Mouse (Mus musculus): ENCODE data around the gene N4bp2l1. TPM values are rescaled to one million over a fixed set of nuclear protein-coding genes. Genes with fewer than 3 reads are reported as not detected.

N4bp2l1 gene
- total RNA-seq, 1 experiment = 0.80 TPM

DNA sequence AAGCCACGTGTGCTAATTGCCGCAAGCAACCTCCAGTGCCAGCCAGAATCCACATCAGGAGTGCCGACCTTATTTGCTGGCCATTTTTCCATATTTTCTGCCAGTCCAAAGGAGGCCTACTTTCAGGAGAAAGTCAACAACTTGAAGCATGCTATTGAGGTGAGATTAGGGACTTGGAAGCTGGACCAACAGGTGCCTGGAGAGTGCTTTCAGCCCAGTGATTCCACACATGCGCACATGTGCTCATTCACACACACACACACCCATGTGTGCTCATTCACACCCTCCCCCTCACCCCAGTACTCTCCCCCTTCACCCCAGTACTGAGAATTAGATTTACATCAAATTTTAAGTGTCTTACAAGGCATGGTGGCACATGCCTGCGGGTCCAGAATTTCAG is 30.0 kb downstream of the N4bp2l1 start:
- H3K36me3 ChIP-seq (ENCODE audit: control insufficient read depth, insufficient read depth, low read length, poor library complexity, severe bottlenecking) = peaks cover 30% of the 10 kb centered on the region

DNA sequence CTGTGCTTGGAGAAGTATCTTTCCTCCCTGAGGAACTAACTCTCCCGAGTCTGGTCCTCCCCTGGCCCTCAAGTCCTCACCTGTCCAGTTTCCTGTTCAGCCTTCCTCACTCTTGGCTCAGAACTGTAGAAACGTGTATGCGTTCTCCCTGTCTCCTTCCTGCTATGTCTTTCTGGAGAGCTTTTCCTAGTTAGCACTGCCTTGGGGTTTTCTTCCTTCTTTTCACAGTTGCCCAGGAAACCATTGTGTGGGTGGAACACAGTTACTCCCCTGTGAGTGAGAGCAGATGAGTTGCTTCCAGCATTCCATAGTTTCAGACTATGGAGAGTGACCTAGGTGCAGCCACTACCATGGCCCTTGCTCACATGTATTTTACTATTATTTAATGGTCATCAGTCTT is 30.8 kb downstream of the N4bp2l1 start:
- Histone ChIP-seq H3K9ac (ENCODE audit: insufficient read depth, low read depth, low read length, poor library complexity, severe bottlenecking) (no peak overlapping the region), H3K4me3 (ENCODE audit: insufficient read depth in 1 of 2, low read depth in 1 of 2, low read length in 2 of 2, poor library complexity in 1 of 2, severe bottlenecking in 1 of 2) (no peak overlapping the region), H3K36me3 (ENCODE audit: control insufficient read depth, insufficient read depth, low read length, poor library complexity, severe bottlenecking) (peaks cover 37% of the 10 kb centered on the region), H3K4me1 (ENCODE audit: control insufficient read depth in 2 of 2, insufficient read depth in 2 of 2, low read length in 2 of 2, poor library complexity in 1 of 2) (no peaks in the 10 kb centered on the region), H3K27ac (ENCODE audit: insufficient read depth, low read depth, low read length, poor library complexity, severe bottlenecking) (no peak overlapping the region), H3K9me3 (ENCODE audit: control insufficient read depth, insufficient read depth, low read depth, low read length) (no peaks in the 10 kb centered on the region)
- in situ Hi-C loops (cut with MboI; ENCODE audit: low sequenced_read_pairs in 2 of 2, unreplicated experiment in 2 of 2) = no loop called here
- no peak for TF ChIP-seq ZNF384 (IDR thresholded peaks at IDR 0.05; ENCODE audit: low read depth, low read length)
- no peak for TF ChIP-seq HCFC1 (IDR thresholded peaks at IDR 0.05; ENCODE audit: borderline replicate concordance, insufficient read depth, low read length)
- no peak for TF ChIP-seq ZC3H11A (IDR thresholded peaks at IDR 0.05; ENCODE audit: borderline replicate concordance, low read depth, low read length)
- DNase-seq (ENCODE audit: low read depth, low spot score) = no peak

More for the DNA sequence above, 30.0 kb downstream of the N4bp2l1 start:
- H3K9ac ChIP-seq (ENCODE audit: insufficient read depth, low read depth, low read length, poor library complexity, severe bottlenecking) = no peak overlapping the region
- H3K27ac ChIP-seq (ENCODE audit: insufficient read depth, low read depth, low read length, poor library complexity, severe bottlenecking) = no peak overlapping the region
- H3K4me1 ChIP-seq (ENCODE audit: control insufficient read depth in 2 of 2, insufficient read depth in 2 of 2, low read length in 2 of 2, poor library complexity in 1 of 2) = no peaks in the 10 kb centered on the region
- in situ Hi-C loops (cut with MboI; ENCODE audit: low sequenced_read_pairs in 2 of 2, unreplicated experiment in 2 of 2) = no loop called here
- no peak for DNase-seq (ENCODE audit: low read depth, low spot score)
- no peak for TF ChIP-seq ZNF384 (IDR thresholded peaks at IDR 0.05; ENCODE audit: low read depth, low read length)
- TF ChIP-seq ZC3H11A (IDR thresholded peaks at IDR 0.05; ENCODE audit: borderline replicate concordance, low read depth, low read length) = no peak
- no peak for TF ChIP-seq CHD2 (IDR thresholded peaks at IDR 0.05; ENCODE audit: low read depth, low read length)
- no peak for TF ChIP-seq MAFK (IDR thresholded peaks at IDR 0.05; ENCODE audit: insufficient read depth, low read depth, low read length)
- TF ChIP-seq HCFC1 (IDR thresholded peaks at IDR 0.05; ENCODE audit: borderline replicate concordance, insufficient read depth, low read length) = no peak
- H3K9me3 ChIP-seq (ENCODE audit: control insufficient read depth, insufficient read depth, low read depth, low read length) = no peaks in the 10 kb centered on the region
- no peak overlapping the region for H3K4me3 ChIP-seq (ENCODE audit: insufficient read depth in 1 of 2, low read depth in 1 of 2, low read length in 2 of 2, poor library complexity in 1 of 2, severe bottlenecking in 1 of 2)

DNA sequence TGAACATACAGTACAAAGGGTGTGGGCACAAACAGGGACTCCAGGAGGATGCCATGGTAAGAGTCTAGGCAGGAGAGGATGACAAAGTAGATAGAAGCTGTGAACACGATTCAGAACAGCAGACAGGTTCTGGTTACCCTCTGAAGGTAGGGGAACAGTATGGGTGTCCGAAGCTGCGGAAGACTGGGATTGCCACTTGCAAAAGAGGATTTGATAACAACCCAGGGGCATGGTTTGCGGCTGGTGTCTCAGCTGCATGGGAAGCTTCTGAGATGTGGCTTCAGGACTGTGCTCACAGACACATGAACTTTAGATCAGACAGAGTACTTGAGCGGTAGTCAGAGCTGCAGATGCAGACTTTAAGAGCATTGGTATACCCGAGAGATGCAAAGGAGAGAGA is 32.6 kb downstream of the N4bp2l1 start:
- in situ Hi-C loops (cut with MboI; ENCODE audit: low sequenced_read_pairs in 2 of 2, unreplicated experiment in 2 of 2) = no loop called here
- no peak for DNase-seq (ENCODE audit: low read depth, low spot score)

DNA sequence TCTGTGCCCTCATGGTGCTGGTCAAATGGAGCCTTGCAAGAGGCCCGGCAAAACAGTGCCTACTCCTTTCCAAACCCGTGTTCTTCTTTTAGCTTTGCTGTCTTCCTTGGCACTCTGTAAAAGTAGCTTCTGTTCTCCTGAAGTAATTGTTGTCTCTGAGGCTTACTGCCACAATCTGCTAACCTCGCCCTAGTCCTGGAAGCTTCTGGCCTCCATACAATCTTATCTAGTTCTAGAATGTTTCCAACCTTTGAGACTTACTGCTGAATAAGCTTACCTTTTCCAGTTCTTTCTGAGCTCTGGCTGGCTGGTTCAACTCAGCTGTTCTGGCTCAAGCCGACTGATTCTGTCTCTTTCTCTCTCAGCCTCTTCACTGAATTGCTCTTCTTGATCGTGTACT is 35.2 kb downstream of the N4bp2l1 start:
- in situ Hi-C loops (cut with MboI; ENCODE audit: low sequenced_read_pairs in 2 of 2, unreplicated experiment in 2 of 2) = no loop called here
- TF ChIP-seq HCFC1 (IDR thresholded peaks at IDR 0.05; ENCODE audit: borderline replicate concordance, insufficient read depth, low read length) (no peak), ZNF384 (IDR thresholded peaks at IDR 0.05; ENCODE audit: low read depth, low read length) (no peak)
- no peak overlapping the region for H3K9ac ChIP-seq (ENCODE audit: insufficient read depth, low read depth, low read length, poor library complexity, severe bottlenecking)
- H3K27ac ChIP-seq (ENCODE audit: insufficient read depth, low read depth, low read length, poor library complexity, severe bottlenecking) = no peak overlapping the region
- DNase-seq (ENCODE audit: low read depth, low spot score) = no peak
- H3K36me3 ChIP-seq (ENCODE audit: control insufficient read depth, insufficient read depth, low read length, poor library complexity, severe bottlenecking) = peaks cover 30% of the 10 kb centered on the region
- no peaks in the 10 kb centered on the region for H3K4me1 ChIP-seq (ENCODE audit: control insufficient read depth in 2 of 2, insufficient read depth in 2 of 2, low read length in 2 of 2, poor library complexity in 1 of 2)
- no peaks in the 10 kb centered on the region for H3K9me3 ChIP-seq (ENCODE audit: control insufficient read depth, insufficient read depth, low read depth, low read length)
- no peak overlapping the region for H3K4me3 ChIP-seq (ENCODE audit: insufficient read depth in 1 of 2, low read depth in 1 of 2, low read length in 2 of 2, poor library complexity in 1 of 2, severe bottlenecking in 1 of 2)

More for the DNA sequence above, 32.6 kb downstream of the N4bp2l1 start:
- H3K4me3 ChIP-seq (ENCODE audit: insufficient read depth in 1 of 2, low read depth in 1 of 2, low read length in 2 of 2, poor library complexity in 1 of 2, severe bottlenecking in 1 of 2) = no peak overlapping the region
- H3K9me3 ChIP-seq (ENCODE audit: control insufficient read depth, insufficient read depth, low read depth, low read length) = no peaks in the 10 kb centered on the region
- peaks cover 41% of the 10 kb centered on the region for H3K36me3 ChIP-seq (ENCODE audit: control insufficient read depth, insufficient read depth, low read length, poor library complexity, severe bottlenecking)
- TF ChIP-seq ZNF384 (IDR thresholded peaks at IDR 0.05; ENCODE audit: low read depth, low read length) = no peak
- TF ChIP-seq MAFK (IDR thresholded peaks at IDR 0.05; ENCODE audit: insufficient read depth, low read depth, low read length) = no peak
- TF ChIP-seq CHD2 (IDR thresholded peaks at IDR 0.05; ENCODE audit: low read depth, low read length) = no peak
- TF ChIP-seq ZC3H11A (IDR thresholded peaks at IDR 0.05; ENCODE audit: borderline replicate concordance, low read depth, low read length) = no peak
- TF ChIP-seq HCFC1 (IDR thresholded peaks at IDR 0.05; ENCODE audit: borderline replicate concordance, insufficient read depth, low read length) = no peak
- H3K9ac ChIP-seq (ENCODE audit: insufficient read depth, low read depth, low read length, poor library complexity, severe bottlenecking) = no peak overlapping the region
- H3K27ac ChIP-seq (ENCODE audit: insufficient read depth, low read depth, low read length, poor library complexity, severe bottlenecking) = no peak overlapping the region
- no peaks in the 10 kb centered on the region for H3K4me1 ChIP-seq (ENCODE audit: control insufficient read depth in 2 of 2, insufficient read depth in 2 of 2, low read length in 2 of 2, poor library complexity in 1 of 2)

DNA sequence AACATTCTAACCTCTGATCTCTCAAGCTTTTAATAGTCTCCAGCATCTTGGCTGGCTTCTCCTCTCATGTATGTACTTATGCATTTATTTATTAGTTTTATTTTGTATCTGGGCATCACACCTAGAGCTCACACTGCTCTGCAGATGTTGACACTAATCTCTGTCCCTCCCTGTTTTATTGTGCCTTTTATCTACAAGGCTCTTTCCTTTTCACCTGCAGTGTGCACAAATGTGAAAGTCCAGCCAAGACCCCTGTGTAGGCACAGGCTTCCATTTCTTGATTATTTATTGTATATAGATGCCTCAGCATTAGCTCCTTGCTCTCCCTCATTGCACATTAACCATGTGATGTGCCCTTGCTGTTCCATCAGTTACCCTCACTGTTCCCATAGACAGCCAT is 35.6 kb downstream of the N4bp2l1 start:
- peaks cover 31% of the 10 kb centered on the region for H3K36me3 ChIP-seq (ENCODE audit: control insufficient read depth, insufficient read depth, low read length, poor library complexity, severe bottlenecking)

More for the DNA sequence above, 35.6 kb downstream of the N4bp2l1 start:
- in situ Hi-C loops (cut with MboI; ENCODE audit: low sequenced_read_pairs in 2 of 2, unreplicated experiment in 2 of 2) = no loop called here
- H3K9ac ChIP-seq (ENCODE audit: insufficient read depth, low read depth, low read length, poor library complexity, severe bottlenecking) = no peak overlapping the region
- H3K27ac ChIP-seq (ENCODE audit: insufficient read depth, low read depth, low read length, poor library complexity, severe bottlenecking) = no peak overlapping the region
- no peaks in the 10 kb centered on the region for H3K9me3 ChIP-seq (ENCODE audit: control insufficient read depth, insufficient read depth, low read depth, low read length)
- DNase-seq (ENCODE audit: low read depth, low spot score) = no peak
- H3K4me3 ChIP-seq (ENCODE audit: insufficient read depth in 1 of 2, low read depth in 1 of 2, low read length in 2 of 2, poor library complexity in 1 of 2, severe bottlenecking in 1 of 2) = no peak overlapping the region
- TF ChIP-seq CHD2 (IDR thresholded peaks at IDR 0.05; ENCODE audit: low read depth, low read length) = no peak
- no peak for TF ChIP-seq MAFK (IDR thresholded peaks at IDR 0.05; ENCODE audit: insufficient read depth, low read depth, low read length)
- no peak for TF ChIP-seq ZC3H11A (IDR thresholded peaks at IDR 0.05; ENCODE audit: borderline replicate concordance, low read depth, low read length)
- TF ChIP-seq HCFC1 (IDR thresholded peaks at IDR 0.05; ENCODE audit: borderline replicate concordance, insufficient read depth, low read length) = no peak
- no peak for TF ChIP-seq ZNF384 (IDR thresholded peaks at IDR 0.05; ENCODE audit: low read depth, low read length)
- no peaks in the 10 kb centered on the region for H3K4me1 ChIP-seq (ENCODE audit: control insufficient read depth in 2 of 2, insufficient read depth in 2 of 2, low read length in 2 of 2, poor library complexity in 1 of 2)
